Mouse (Mus musculus) heart, embryonic 14.5 days (tissue): Measurements from ENCODE around the gene Icam1. TPM values are rescaled to one million over a fixed set of nuclear protein-coding genes. Genes with fewer than 3 reads are reported as not detected.

ENCODE experiments used
- ATAC-seq: fragments of 200-750 bp; cut with Nextera tagmentation; 2 replicates; pipeline ENCODE4 v1.8.0; 2017; ENCODE audit warnings: low read depth, moderate TSS enrichment; ENCODE audit not compliant: insufficient number of reproducible peaks, insufficient read depth, low FRiP score
- H3K27ac ChIP-seq, 2 experiments: fragments of 200-500 bp in 1 of 2; fragments of 300-500 bp in 1 of 2; sonication (generic) in 1 of 2; replicated peaks in 1 of 2; 2 replicates each; pipeline ENCODE4 v1.5.1; 2012 to 2014; ENCODE audit warnings: low read depth in 2 of 2, low read length in 2 of 2, control low read depth in 1 of 2, mild to moderate bottlenecking in 1 of 2, mixed read lengths in 1 of 2; ENCODE audit not compliant: control insufficient read depth in 1 of 2, insufficient read depth in 1 of 2
- H3K27me3 ChIP-seq: fragments of 300-500 bp; sonication (generic); 2 replicates; pipeline ENCODE4 v1.6.1; 2014; ENCODE audit warnings: mild to moderate bottlenecking, low read length, control low read depth; ENCODE audit not compliant: control insufficient read depth, insufficient read depth
- H3K36me3 ChIP-seq: fragments of 300-500 bp; sonication (generic); 2 replicates; pipeline ENCODE4 v1.6.1; 2014; ENCODE audit warnings: mild to moderate bottlenecking, control low read depth, low read length, mixed read lengths; ENCODE audit not compliant: control insufficient read depth, insufficient read depth
- H3K4me1 ChIP-seq, 2 experiments: fragments of 200-500 bp in 1 of 2; fragments of 300-500 bp in 1 of 2; sonication (generic) in 1 of 2; 2 replicates each; pipeline ENCODE4 v1.6.1; 2012 to 2014; ENCODE audit warnings: low read length in 2 of 2, control low read depth in 1 of 2, mixed read lengths in 1 of 2; ENCODE audit not compliant: control insufficient read depth in 2 of 2, insufficient read depth in 2 of 2
- H3K4me2 ChIP-seq: fragments of 300-500 bp; sonication (generic); 2 replicates; pipeline ENCODE4 v1.6.1; 2014; ENCODE audit warnings: mild to moderate bottlenecking, low read length
- H3K4me3 ChIP-seq, 2 experiments: fragments of 200-500 bp in 1 of 2; fragments of 300-500 bp in 1 of 2; sonication (generic) in 1 of 2; 2 replicates each; pipeline ENCODE4 v1.5.1; 2012 to 2014; ENCODE audit warnings: low read length in 2 of 2, mild to moderate bottlenecking in 2 of 2, control low read depth in 1 of 2, low read depth in 1 of 2, moderate library complexity in 1 of 2; ENCODE audit not compliant: control insufficient read depth in 1 of 2, insufficient read depth in 1 of 2
- H3K9ac ChIP-seq: fragments of 300-500 bp; sonication (generic); 2 replicates; pipeline ENCODE4 v1.6.1; 2014; ENCODE audit warnings: mild to moderate bottlenecking, low read length
- H3K9me3 ChIP-seq: fragments of 300-500 bp; sonication (generic); 2 replicates; pipeline ENCODE4 v1.6.1; 2016; ENCODE audit warnings: low read length, control low read depth; ENCODE audit not compliant: control insufficient read depth
- WGBS: fragments of 180-500 bp; shearing (Covaris S2); extraction: QIAGEN DNeasy Blood & Tissue Kit; methylation state at CpG from one replicate; pipeline ENCODE4 v1.1.7; 2014; 5-methylcytosine and 5-hydroxymethylcytosine counted together
- polyA plus RNA-seq: library from polyadenylated mRNA; unstranded; fragments of >200 nt; fragmentation: Nextera tagmentation; extraction: Ambion mirVana; gene quantifications from 2 replicates; pipeline ENCODE4 v1.2.1, GENCODE M21; 2014

The Icam1 gene
- polyA plus RNA-seq, 1 experiment from 2014 or later = 13.9 TPM

- Histone ChIP-seq H3K36me3 (peaks cover 6% of the 10 kb centered on the region), H3K4me2 (peak overlapping the region; percentile 96), H3K27me3 (no peaks in the 10 kb centered on the region), H3K9me3 (no peaks in the 10 kb centered on the region), H3K9ac (peak overlapping the region; percentile 94), H3K4me3 (peak overlapping the region; percentile 80 to 92), H3K4me1 (peaks cover 24 to 40% of the 10 kb centered on the region in 2 experiments), H3K27ac (peak overlapping the region; percentile 86 to 92)
- ATAC-seq = peak; percentile 74; the same call in 1 of the 2 replicates
- WGBS = under 1% methylated on average over 45 of the region's 45 CpGs
These were observed 40.2 kb upstream of the Icam1 start for GRCm38 (mm10) chr9:20975431-20976215.

GRCm38 (mm10) chr9:20976216-20976960 lies 39.4 kb upstream of the Icam1 start, which contains the start of gene S1pr2:
TSS of gene S1pr2 (minus strand) at chr9:20976781.
- peak; percentile 64 for ATAC-seq

GRCm38 (mm10) chr9:20976961-20977689 lies 38.7 kb upstream of the Icam1 start:
- no peaks in the 10 kb centered on the region; the same call in 1 of the 2 replicates for H3K36me3 ChIP-seq
- H3K27ac ChIP-seq = peak overlapping the region; percentile 35 to 92; a peak in 3 of 4 replicates
- H3K27me3 ChIP-seq = no peaks in the 10 kb centered on the region
- H3K9ac ChIP-seq = peak overlapping the region; percentile 94
- H3K4me1 ChIP-seq = peaks cover 21 to 38% of the 10 kb centered on the region in 2 experiments
- peak overlapping the region; percentile 80 to 92 for H3K4me3 ChIP-seq
- peak overlapping the region; percentile 96 for H3K4me2 ChIP-seq
- no peak for ATAC-seq
- H3K9me3 ChIP-seq = no peaks in the 10 kb centered on the region
- 5% methylated on average over 4 of the region's 4 CpGs for WGBS

More at GRCm38 (mm10) chr9:20976216-20976960, 39.4 kb upstream of the Icam1 start, which contains the start of gene S1pr2:
- no peaks in the 10 kb centered on the region for H3K27me3 ChIP-seq
- H3K4me1 ChIP-seq = peaks cover 24 to 40% of the 10 kb centered on the region in 2 experiments
- WGBS = under 1% methylated on average over 37 of the region's 47 CpGs
- peak within 1 kb of the TSS; percentile 80 to 92 for H3K4me3 ChIP-seq
- H3K36me3 ChIP-seq = no peaks in the 10 kb centered on the region; the same call in 1 of the 2 replicates
- peak within 1 kb of the TSS; percentile 94 for H3K9ac ChIP-seq
- H3K4me2 ChIP-seq = peak within 1 kb of the TSS; percentile 96
- H3K9me3 ChIP-seq = no peaks in the 10 kb centered on the region
- peak within 1 kb of the TSS; percentile 86 to 92 for H3K27ac ChIP-seq

- H3K4me2 ChIP-seq = no peak overlapping the region
- H3K4me1 ChIP-seq = peaks cover 16 to 31% of the 10 kb centered on the region in 2 experiments
- peak overlapping the region; percentile 9 to 39; a peak in 2 of 4 replicates for H3K27ac ChIP-seq
- no peaks in the 10 kb centered on the region for H3K9me3 ChIP-seq
- no peak overlapping the region for H3K4me3 ChIP-seq
- 53% methylated on average over 10 of the region's 10 CpGs for WGBS
- ATAC-seq = no peak
- no peaks in the 10 kb centered on the region for H3K27me3 ChIP-seq
- H3K9ac ChIP-seq = no peak overlapping the region
- H3K36me3 ChIP-seq = no peaks in the 10 kb centered on the region
These were observed 37.2 kb upstream of the Icam1 start for GRCm38 (mm10) chr9:20978409-20979095.

- no peaks in the 10 kb centered on the region for H3K36me3 ChIP-seq
- peaks cover 14 to 27% of the 10 kb centered on the region in 2 experiments for H3K4me1 ChIP-seq
- no peaks in the 10 kb centered on the region for H3K27me3 ChIP-seq
- no peaks in the 10 kb centered on the region for H3K9me3 ChIP-seq
- no peak overlapping the region for H3K4me3 ChIP-seq
- H3K27ac ChIP-seq = peak overlapping the region; percentile 9 to 39; a peak in 2 of 4 replicates
- H3K9ac ChIP-seq = no peak overlapping the region
- WGBS = 57% methylated on average over 5 of the region's 5 CpGs
- no peak overlapping the region for H3K4me2 ChIP-seq
- no peak for ATAC-seq
These were observed 36.6 kb upstream of the Icam1 start for GRCm38 (mm10) chr9:20979181-20979580.

GRCm38 (mm10) chr9:20979769-20980168 lies 36.0 kb upstream of the Icam1 start:
- Histone ChIP-seq H3K27ac (no peak overlapping the region), H3K4me2 (no peak overlapping the region), H3K4me1 (peaks cover 11 to 22% of the 10 kb centered on the region in 2 experiments), H3K9ac (no peak overlapping the region), H3K27me3 (no peaks in the 10 kb centered on the region), H3K36me3 (no peaks in the 10 kb centered on the region), H3K4me3 (no peak overlapping the region), H3K9me3 (no peaks in the 10 kb centered on the region)
- 86% methylated on average over 7 of the region's 7 CpGs for WGBS
- ATAC-seq = no peak
